Mouse (Mus musculus): ENCODE results near the gene C1qb. TPM values are rescaled to one million over a fixed set of nuclear protein-coding genes. Genes with fewer than 3 reads are reported as not detected.

C1qb gene
- polyA plus RNA-seq (2014; fragmentation: Nextera tagmentation; extraction: Ambion mirVana) = 46.0 and 53.0 TPM in 2 replicates

DNA sequence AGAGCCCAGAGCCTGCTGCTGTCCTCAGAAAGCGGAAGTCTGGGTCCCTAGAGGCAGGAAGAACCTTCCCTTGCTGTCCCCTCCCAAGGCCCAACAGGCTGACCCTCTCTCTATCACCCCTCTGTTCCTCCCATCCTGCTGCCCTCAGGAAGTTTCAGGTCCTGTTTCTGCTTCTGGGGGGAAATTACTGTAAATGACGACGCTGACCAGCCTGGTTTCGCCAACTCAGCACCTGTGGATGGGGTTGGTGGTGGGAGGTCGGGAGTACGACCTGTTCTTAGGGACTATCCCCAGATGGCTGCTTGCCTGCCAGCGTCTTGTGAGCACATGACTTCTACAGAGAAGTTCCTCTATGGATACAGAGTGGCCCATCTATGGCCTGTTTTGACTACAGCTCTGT, at the start of gene C1qb:
TSS of gene C1qb (minus strand) at position 87 of the 400 bp plus-strand sequence.
- peaks cover 8% of the 10 kb centered on the region for H3K27me3 ChIP-seq (ENCODE audit: insufficient read depth, low read length)
- H3K4me3 ChIP-seq (ENCODE audit: low read depth, low read length) = no peak within 1 kb of the TSS
- no peak for DNase-seq
- H3K4me1 ChIP-seq (ENCODE audit: insufficient read depth) = no peaks in the 10 kb centered on the region
- no peak within 1 kb of the TSS for H3K4me2 ChIP-seq
- WGBS = 62% methylated on average over 7 of the region's 7 CpGs
- no peak within 1 kb of the TSS for H3K9ac ChIP-seq
- no peak for TF ChIP-seq CTCF (IDR thresholded peaks at IDR 0.05; ENCODE audit: low read depth)
- no peak within 1 kb of the TSS for H3K27ac ChIP-seq (ENCODE audit: low read depth)
- no peaks in the 10 kb centered on the region for H3K9me3 ChIP-seq (ENCODE audit: low read depth, low read length)
- H3K36me3 ChIP-seq (ENCODE audit: insufficient read depth) = no peaks in the 10 kb centered on the region
- no peak for ATAC-seq (ENCODE audit: insufficient read depth)

DNA sequence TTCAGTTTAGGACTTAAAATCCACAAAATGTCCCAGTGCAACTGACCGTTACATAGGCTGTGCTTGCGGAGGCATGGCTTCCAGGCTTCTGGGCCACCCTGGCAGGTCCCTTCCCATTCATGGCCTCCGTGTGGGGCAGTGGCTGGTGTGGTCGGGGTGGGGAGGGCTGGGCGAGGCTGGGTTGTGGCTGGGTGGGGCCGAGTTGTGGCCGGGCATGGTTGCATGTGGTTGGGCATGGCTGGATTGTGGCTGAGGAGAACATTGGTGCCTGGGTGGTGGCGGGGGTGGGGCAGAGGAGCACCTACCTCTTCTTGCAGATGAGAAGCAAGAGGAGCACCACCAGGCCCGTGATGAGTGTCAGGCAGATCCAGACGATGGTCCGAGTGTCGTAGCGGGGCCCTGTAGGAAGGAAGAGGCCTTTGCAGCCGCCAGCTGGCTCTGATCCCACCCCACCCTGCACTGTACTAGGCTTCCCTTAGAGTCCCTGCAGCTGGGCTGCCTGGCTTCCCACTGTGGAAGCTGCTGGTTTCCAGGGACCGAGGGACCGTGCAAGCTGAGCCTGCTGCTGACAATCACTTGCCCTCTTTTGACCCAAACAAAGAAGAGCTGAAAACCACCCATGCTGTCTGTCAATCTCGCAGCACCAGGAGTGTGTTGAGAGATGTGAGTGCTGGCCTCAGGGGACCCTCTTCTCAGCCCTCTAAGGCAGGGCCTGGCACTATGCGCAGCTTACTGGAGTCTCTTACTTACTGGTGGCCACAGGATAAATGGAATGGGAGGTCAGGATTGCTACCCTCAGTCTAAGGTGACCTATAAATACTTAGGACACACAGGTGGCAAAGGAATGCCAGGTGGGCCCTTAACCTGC, 49.0 kb upstream of the C1qb start:
- no peak overlapping the region for H3K9ac ChIP-seq
- no peak overlapping the region for H3K4me3 ChIP-seq (ENCODE audit: low read depth, low read length)
- no peak for TF ChIP-seq CTCF (IDR thresholded peaks at IDR 0.05; ENCODE audit: low read depth)
- no peak overlapping the region for H3K27ac ChIP-seq (ENCODE audit: low read depth)
- no peaks in the 10 kb centered on the region for H3K4me1 ChIP-seq (ENCODE audit: insufficient read depth)
- DNase-seq (peak; percentile 84), ATAC-seq (ENCODE audit: insufficient read depth) (peak; percentile 94)
- no peak overlapping the region for H3K4me2 ChIP-seq
- no peaks in the 10 kb centered on the region for H3K36me3 ChIP-seq (ENCODE audit: insufficient read depth)
- WGBS = 42% methylated on average over 18 of the region's 18 CpGs
- no peaks in the 10 kb centered on the region for H3K9me3 ChIP-seq (ENCODE audit: low read depth, low read length)
- H3K27me3 ChIP-seq (ENCODE audit: insufficient read depth, low read length) = peaks cover 38% of the 10 kb centered on the region

DNA sequence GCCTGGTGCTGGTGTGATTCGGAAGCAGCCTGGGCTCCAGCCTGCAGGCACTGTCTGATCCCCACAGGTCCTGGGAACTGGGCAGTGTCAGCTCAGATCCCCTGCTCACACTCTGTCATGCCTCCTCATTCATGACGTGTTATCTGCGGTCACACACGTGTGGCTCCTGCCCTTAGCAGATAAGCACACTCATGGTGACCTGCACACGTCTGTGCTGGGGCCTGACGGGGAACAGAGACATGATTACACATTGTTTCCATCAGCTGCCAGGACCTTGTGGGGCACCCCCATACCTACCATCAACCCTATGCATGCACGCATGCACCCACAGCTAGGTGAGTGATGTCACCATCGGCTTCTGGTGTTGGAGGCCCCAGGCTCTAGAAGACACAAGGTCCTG, 44.5 kb upstream of the C1qb start:
- H3K27ac ChIP-seq (ENCODE audit: low read depth) = no peak overlapping the region
- H3K4me1 ChIP-seq (ENCODE audit: insufficient read depth) = no peaks in the 10 kb centered on the region
- 70% methylated on average over 8 of the region's 8 CpGs for WGBS
- no peaks in the 10 kb centered on the region for H3K9me3 ChIP-seq (ENCODE audit: low read depth, low read length)
- no peak for DNase-seq
- no peaks in the 10 kb centered on the region for H3K36me3 ChIP-seq (ENCODE audit: insufficient read depth)
- no peak overlapping the region for H3K4me2 ChIP-seq
- TF ChIP-seq CTCF (IDR thresholded peaks at IDR 0.05; ENCODE audit: low read depth) = no peak
- no peak overlapping the region for H3K4me3 ChIP-seq (ENCODE audit: low read depth, low read length)
- peaks cover 36% of the 10 kb centered on the region for H3K27me3 ChIP-seq (ENCODE audit: insufficient read depth, low read length)
- ATAC-seq (ENCODE audit: insufficient read depth) = no peak
- no peak overlapping the region for H3K9ac ChIP-seq

DNA sequence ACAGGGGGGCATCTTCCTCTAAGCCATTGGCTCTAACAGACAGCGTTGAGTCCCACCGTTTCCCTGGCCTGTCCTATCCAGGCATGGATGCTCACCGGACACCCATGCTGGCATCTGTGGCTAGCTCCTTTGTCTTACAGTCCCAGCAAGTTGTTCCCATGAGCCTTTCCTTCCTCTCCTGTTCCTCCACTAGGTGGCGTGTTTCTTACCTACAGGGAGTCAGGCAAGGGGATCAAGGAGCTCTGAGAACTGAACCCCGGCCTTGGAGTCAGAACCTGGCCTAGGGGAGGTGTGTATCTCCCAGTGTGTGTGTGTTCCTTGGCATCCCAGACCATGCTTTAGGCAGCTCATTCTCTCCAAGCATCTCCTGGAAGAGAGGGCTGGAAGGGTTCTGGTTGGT, 42.9 kb upstream of the C1qb start:
- WGBS = 9% methylated on average over 5 of the region's 5 CpGs
- no peak overlapping the region for H3K9ac ChIP-seq
- no peaks in the 10 kb centered on the region for H3K4me1 ChIP-seq (ENCODE audit: insufficient read depth)
- H3K9me3 ChIP-seq (ENCODE audit: low read depth, low read length) = no peaks in the 10 kb centered on the region
- H3K27me3 ChIP-seq (ENCODE audit: insufficient read depth, low read length) = peaks cover 39% of the 10 kb centered on the region
- H3K36me3 ChIP-seq (ENCODE audit: insufficient read depth) = no peaks in the 10 kb centered on the region
- no peak overlapping the region for H3K4me2 ChIP-seq
- H3K4me3 ChIP-seq (ENCODE audit: low read depth, low read length) = no peak overlapping the region
- H3K27ac ChIP-seq (ENCODE audit: low read depth) = no peak overlapping the region
- ATAC-seq (ENCODE audit: insufficient read depth) (no peak), DNase-seq (peak; percentile 59)
- TF ChIP-seq CTCF (IDR thresholded peaks at IDR 0.05; ENCODE audit: low read depth) = peak; percentile 68

DNA sequence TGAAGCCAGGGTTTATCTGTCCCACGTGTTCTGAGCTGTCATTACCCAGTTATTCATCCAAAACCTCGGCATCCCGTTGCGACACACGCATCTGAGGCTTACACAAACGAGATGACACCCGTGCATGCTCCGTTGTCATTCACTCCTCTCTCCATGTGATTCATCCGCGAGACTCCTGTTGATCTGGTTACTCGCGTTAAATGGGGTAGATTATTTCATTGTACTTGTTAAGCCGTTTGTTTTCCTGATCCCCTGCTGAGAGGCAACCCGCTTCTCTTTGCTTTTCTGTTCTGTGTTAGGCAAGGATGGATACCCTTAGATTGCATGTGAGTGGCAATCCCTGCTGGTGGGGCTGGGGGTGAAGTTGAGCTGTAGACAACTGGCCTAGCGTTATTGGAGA, 39.8 kb upstream of the C1qb start:
- Histone ChIP-seq H3K27ac (ENCODE audit: low read depth) (no peak overlapping the region), H3K9ac (no peak overlapping the region), H3K27me3 (ENCODE audit: insufficient read depth, low read length) (peaks cover 30% of the 10 kb centered on the region), H3K4me1 (ENCODE audit: insufficient read depth) (no peaks in the 10 kb centered on the region), H3K36me3 (ENCODE audit: insufficient read depth) (no peaks in the 10 kb centered on the region), H3K4me3 (ENCODE audit: low read depth, low read length) (no peak overlapping the region), H3K4me2 (no peak overlapping the region), H3K9me3 (ENCODE audit: low read depth, low read length) (no peaks in the 10 kb centered on the region)
- ATAC-seq (ENCODE audit: insufficient read depth) (no peak), DNase-seq (no peak)
- WGBS = 18% methylated on average over 15 of the region's 15 CpGs
- no peak for TF ChIP-seq CTCF (IDR thresholded peaks at IDR 0.05; ENCODE audit: low read depth)

DNA sequence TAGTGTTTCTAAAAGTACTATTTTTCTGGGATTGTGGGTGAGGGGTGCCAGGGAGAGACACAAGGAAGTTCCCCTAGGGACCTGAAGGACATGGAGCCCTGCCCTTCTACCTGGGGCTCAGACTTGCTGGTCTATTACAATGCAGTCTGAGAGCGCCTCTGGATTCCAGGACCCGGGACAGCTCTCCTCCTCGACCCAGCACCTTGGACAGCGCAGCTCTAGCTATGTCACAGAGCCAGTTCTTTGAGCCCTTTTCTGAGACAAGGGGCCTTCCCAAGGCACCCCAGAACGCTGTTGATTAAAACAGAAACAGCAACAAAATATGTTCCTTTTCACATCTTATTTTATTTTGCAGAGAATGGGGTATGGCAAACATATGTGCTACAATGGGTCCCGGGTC, 38.5 kb upstream of the C1qb start:
- Histone ChIP-seq H3K27me3 (ENCODE audit: insufficient read depth, low read length) (peaks cover 26% of the 10 kb centered on the region), H3K36me3 (ENCODE audit: insufficient read depth) (no peaks in the 10 kb centered on the region), H3K4me1 (ENCODE audit: insufficient read depth) (no peaks in the 10 kb centered on the region), H3K4me2 (no peak overlapping the region), H3K27ac (ENCODE audit: low read depth) (no peak overlapping the region), H3K4me3 (ENCODE audit: low read depth, low read length) (no peak overlapping the region), H3K9me3 (ENCODE audit: low read depth, low read length) (no peaks in the 10 kb centered on the region), H3K9ac (no peak overlapping the region)
- WGBS = 4% methylated on average over 6 of the region's 6 CpGs
- TF ChIP-seq CTCF (IDR thresholded peaks at IDR 0.05; ENCODE audit: low read depth) = no peak
- ATAC-seq (ENCODE audit: insufficient read depth) (no peak), DNase-seq (peak; percentile 92)

DNA sequence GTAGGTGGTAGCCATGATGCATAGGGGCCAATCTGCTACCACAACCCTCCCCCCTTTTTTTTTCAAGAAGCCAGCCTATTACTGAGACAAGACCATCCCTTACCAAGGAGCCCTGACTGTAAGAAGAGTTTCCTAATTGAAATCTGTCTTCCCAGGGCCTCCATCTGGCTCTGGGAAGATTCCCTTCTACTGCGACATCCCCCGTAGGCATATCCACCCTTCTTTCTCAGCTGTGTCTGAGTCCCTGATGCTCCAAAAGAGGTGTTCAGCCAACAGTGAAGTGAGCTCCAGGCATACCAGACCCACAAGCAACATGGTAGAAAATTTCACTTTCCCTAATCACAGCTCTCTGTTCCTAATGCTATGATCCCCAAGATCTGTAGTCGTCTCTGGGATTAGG, 33.5 kb upstream of the C1qb start:
- no peaks in the 10 kb centered on the region for H3K9me3 ChIP-seq (ENCODE audit: low read depth, low read length)
- no peaks in the 10 kb centered on the region for H3K4me1 ChIP-seq (ENCODE audit: insufficient read depth)
- H3K36me3 ChIP-seq (ENCODE audit: insufficient read depth) = no peaks in the 10 kb centered on the region
- 0 out of 2 replicates have a peak, but pooled peaks cover 3% of the 10 kb centered on the region for H3K27me3 ChIP-seq (ENCODE audit: insufficient read depth, low read length)
- H3K9ac ChIP-seq = no peak overlapping the region
- TF ChIP-seq CTCF (IDR thresholded peaks at IDR 0.05; ENCODE audit: low read depth) = no peak
- H3K4me3 ChIP-seq (ENCODE audit: low read depth, low read length) = no peak overlapping the region
- 71% methylated on average over 3 of the region's 3 CpGs for WGBS
- H3K27ac ChIP-seq (ENCODE audit: low read depth) = no peak overlapping the region
- H3K4me2 ChIP-seq = no peak overlapping the region
- ATAC-seq (ENCODE audit: insufficient read depth) (no peak), DNase-seq (no peak)

Measured in lung, embryonic 14.5 days (tissue).